Mouse (Mus musculus): ENCODE measurements around the gene Uchl1.

- TF ChIP-seq CTCF (IDR thresholded peaks at IDR 0.05; ENCODE audit: borderline replicate concordance, insufficient read depth, low read depth, low read length) (no peak), POLR2A (IDR thresholded peaks at IDR 0.05; ENCODE audit: borderline replicate concordance, insufficient read depth, low read length) (no peak)
Measured at GRCm38 (mm10) chr5:66718880-66719279, 43.0 kb downstream of the Uchl1 start.

Data from cerebellum, adult 2 months (tissue).